Mouse (Mus musculus) heart, postnatal 0 days (tissue): ENCODE results near the gene Dlg2.

ENCODE experiments used
- CTCF ChIP-seq: IDR thresholded peaks from 2 replicates; pipeline ENCODE4 v1.5.1; 2016; ENCODE audit warnings: antibody characterized with exemption, control low read depth, low read depth
- EP300 ChIP-seq: IDR thresholded peaks from 2 replicates; pipeline ENCODE4 v1.6.1; 2016; ENCODE audit warnings: antibody characterized with exemption, low read depth

DNA sequence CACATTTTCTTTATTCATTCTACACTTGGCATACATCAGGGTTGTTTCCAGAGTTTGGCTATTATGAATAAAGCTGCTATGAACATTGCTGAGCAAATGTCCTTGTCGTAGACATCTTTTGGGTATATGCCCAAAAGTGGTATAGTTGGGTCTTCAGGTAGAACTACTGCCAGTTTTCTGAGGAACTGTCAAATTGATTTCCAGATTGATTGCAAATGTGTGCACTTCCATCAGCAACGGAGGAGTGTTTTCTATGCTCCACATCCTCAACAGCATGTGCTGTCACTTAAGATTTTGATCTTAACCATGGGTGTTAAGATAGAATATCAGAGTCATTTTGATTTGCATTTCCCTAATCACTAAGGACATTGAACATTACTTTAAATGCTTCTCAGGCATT lies 1486.5 kb downstream of the Dlg2 start:
- no peak for TF ChIP-seq CTCF
- no peak for TF ChIP-seq EP300
